Mouse (Mus musculus): Measurements from ENCODE around the gene Wfdc12. TPM values are rescaled to one million over a fixed set of nuclear protein-coding genes. Genes with fewer than 3 reads are reported as not detected.

Gene Wfdc12
- total RNA-seq, 1 experiment = not detected

GRCm38 (mm10) chr2:164150086-164150760 lies 40.2 kb downstream of the Wfdc12 start:
- DNase-seq (ENCODE audit: low read depth, low spot score) = no peak
- H3K27ac ChIP-seq (ENCODE audit: insufficient read depth, low read depth, low read length, poor library complexity, severe bottlenecking) = no peak overlapping the region

GRCm38 (mm10) chr2:164146556-164146955 lies 43.9 kb downstream of the Wfdc12 start:
- DNase-seq (ENCODE audit: low read depth, low spot score) = no peak
- in situ Hi-C loops (cut with MboI; ENCODE audit: low sequenced_read_pairs in 2 of 2, unreplicated experiment in 2 of 2) = no loop called here
- TF ChIP-seq HCFC1 (IDR thresholded peaks at IDR 0.05; ENCODE audit: borderline replicate concordance, insufficient read depth, low read length) = no peak
- no peaks in the 10 kb centered on the region for H3K4me1 ChIP-seq (ENCODE audit: control insufficient read depth in 2 of 2, insufficient read depth in 2 of 2, low read length in 2 of 2, poor library complexity in 1 of 2)
- H3K4me3 ChIP-seq (ENCODE audit: insufficient read depth in 1 of 2, low read depth in 1 of 2, low read length in 2 of 2, poor library complexity in 1 of 2, severe bottlenecking in 1 of 2) = no peak overlapping the region
- no peaks in the 10 kb centered on the region for H3K9me3 ChIP-seq (ENCODE audit: control insufficient read depth, insufficient read depth, low read depth, low read length)
- no peak overlapping the region for H3K9ac ChIP-seq (ENCODE audit: insufficient read depth, low read depth, low read length, poor library complexity, severe bottlenecking)
- H3K36me3 ChIP-seq (ENCODE audit: control insufficient read depth, insufficient read depth, low read length, poor library complexity, severe bottlenecking) = peaks cover 2% of the 10 kb centered on the region; the same call in 1 of the 2 replicates
- no peak overlapping the region for H3K27ac ChIP-seq (ENCODE audit: insufficient read depth, low read depth, low read length, poor library complexity, severe bottlenecking)

More at GRCm38 (mm10) chr2:164150086-164150760, 40.2 kb downstream of the Wfdc12 start:
- TF ChIP-seq ZNF384 (IDR thresholded peaks at IDR 0.05; ENCODE audit: low read depth, low read length) (no peak), MAFK (IDR thresholded peaks at IDR 0.05; ENCODE audit: insufficient read depth, low read depth, low read length) (no peak), CHD2 (IDR thresholded peaks at IDR 0.05; ENCODE audit: low read depth, low read length) (no peak), ZC3H11A (IDR thresholded peaks at IDR 0.05; ENCODE audit: borderline replicate concordance, low read depth, low read length) (no peak), HCFC1 (IDR thresholded peaks at IDR 0.05; ENCODE audit: borderline replicate concordance, insufficient read depth, low read length) (no peak)
- Histone ChIP-seq H3K4me1 (ENCODE audit: control insufficient read depth in 2 of 2, insufficient read depth in 2 of 2, low read length in 2 of 2, poor library complexity in 1 of 2) (no peaks in the 10 kb centered on the region), H3K4me3 (ENCODE audit: insufficient read depth in 1 of 2, low read depth in 1 of 2, low read length in 2 of 2, poor library complexity in 1 of 2, severe bottlenecking in 1 of 2) (no peak overlapping the region), H3K9me3 (ENCODE audit: control insufficient read depth, insufficient read depth, low read depth, low read length) (no peaks in the 10 kb centered on the region), H3K36me3 (ENCODE audit: control insufficient read depth, insufficient read depth, low read length, poor library complexity, severe bottlenecking) (peaks cover 13% of the 10 kb centered on the region), H3K9ac (ENCODE audit: insufficient read depth, low read depth, low read length, poor library complexity, severe bottlenecking) (no peak overlapping the region)
- in situ Hi-C loops (cut with MboI; ENCODE audit: low sequenced_read_pairs in 2 of 2, unreplicated experiment in 2 of 2) = no loop called here

- H3K4me1 ChIP-seq (ENCODE audit: control insufficient read depth in 2 of 2, insufficient read depth in 2 of 2, low read length in 2 of 2, poor library complexity in 1 of 2) = no peaks in the 10 kb centered on the region; a peak in 1 of 4 replicates
- TF ChIP-seq ZNF384 (IDR thresholded peaks at IDR 0.05; ENCODE audit: low read depth, low read length) = no peak
- H3K4me3 ChIP-seq (ENCODE audit: insufficient read depth in 1 of 2, low read depth in 1 of 2, low read length in 2 of 2, poor library complexity in 1 of 2, severe bottlenecking in 1 of 2) = no peak overlapping the region
- H3K9me3 ChIP-seq (ENCODE audit: control insufficient read depth, insufficient read depth, low read depth, low read length) = no peaks in the 10 kb centered on the region
- no peaks in the 10 kb centered on the region; the same call in 1 of the 2 replicates for H3K36me3 ChIP-seq (ENCODE audit: control insufficient read depth, insufficient read depth, low read length, poor library complexity, severe bottlenecking)
- H3K9ac ChIP-seq (ENCODE audit: insufficient read depth, low read depth, low read length, poor library complexity, severe bottlenecking) = no peak overlapping the region
- in situ Hi-C loops (cut with MboI; ENCODE audit: low sequenced_read_pairs in 2 of 2, unreplicated experiment in 2 of 2) = no loop called here
- no peak for DNase-seq (ENCODE audit: low read depth, low spot score)
- H3K27ac ChIP-seq (ENCODE audit: insufficient read depth, low read depth, low read length, poor library complexity, severe bottlenecking) = no peak overlapping the region
Measured at GRCm38 (mm10) chr2:164144541-164144940, 45.9 kb downstream of the Wfdc12 start.

- DNase-seq (ENCODE audit: low read depth, low spot score) = no peak
- TF ChIP-seq MAFK (IDR thresholded peaks at IDR 0.05; ENCODE audit: insufficient read depth, low read depth, low read length) = no peak
- no peak for TF ChIP-seq ZNF384 (IDR thresholded peaks at IDR 0.05; ENCODE audit: low read depth, low read length)
- TF ChIP-seq ZC3H11A (IDR thresholded peaks at IDR 0.05; ENCODE audit: borderline replicate concordance, low read depth, low read length) = no peak
- H3K9me3 ChIP-seq (ENCODE audit: control insufficient read depth, insufficient read depth, low read depth, low read length) = no peaks in the 10 kb centered on the region
- no peak overlapping the region for H3K9ac ChIP-seq (ENCODE audit: insufficient read depth, low read depth, low read length, poor library complexity, severe bottlenecking)
- H3K4me3 ChIP-seq (ENCODE audit: insufficient read depth in 1 of 2, low read depth in 1 of 2, low read length in 2 of 2, poor library complexity in 1 of 2, severe bottlenecking in 1 of 2) = no peak overlapping the region
- no peaks in the 10 kb centered on the region; the same call in 1 of the 2 replicates for H3K36me3 ChIP-seq (ENCODE audit: control insufficient read depth, insufficient read depth, low read length, poor library complexity, severe bottlenecking)
- H3K4me1 ChIP-seq (ENCODE audit: control insufficient read depth in 2 of 2, insufficient read depth in 2 of 2, low read length in 2 of 2, poor library complexity in 1 of 2) = no peaks in the 10 kb centered on the region; a peak in 1 of 4 replicates
- in situ Hi-C loops (cut with MboI; ENCODE audit: low sequenced_read_pairs in 2 of 2, unreplicated experiment in 2 of 2) = no loop called here
- no peak overlapping the region for H3K27ac ChIP-seq (ENCODE audit: insufficient read depth, low read depth, low read length, poor library complexity, severe bottlenecking)
Measured at GRCm38 (mm10) chr2:164144025-164144424, 46.4 kb downstream of the Wfdc12 start.

GRCm38 (mm10) chr2:164142021-164142420 lies 48.4 kb downstream of the Wfdc12 start:
- no peak overlapping the region for H3K27ac ChIP-seq (ENCODE audit: insufficient read depth, low read depth, low read length, poor library complexity, severe bottlenecking)
- peaks cover 2% of the 10 kb centered on the region; the same call in 1 of the 2 replicates for H3K36me3 ChIP-seq (ENCODE audit: control insufficient read depth, insufficient read depth, low read length, poor library complexity, severe bottlenecking)
- DNase-seq (ENCODE audit: low read depth, low spot score) = no peak
- H3K9ac ChIP-seq (ENCODE audit: insufficient read depth, low read depth, low read length, poor library complexity, severe bottlenecking) = no peak overlapping the region
- no peaks in the 10 kb centered on the region; a peak in 1 of 4 replicates for H3K4me1 ChIP-seq (ENCODE audit: control insufficient read depth in 2 of 2, insufficient read depth in 2 of 2, low read length in 2 of 2, poor library complexity in 1 of 2)
- no peak overlapping the region for H3K4me3 ChIP-seq (ENCODE audit: insufficient read depth in 1 of 2, low read depth in 1 of 2, low read length in 2 of 2, poor library complexity in 1 of 2, severe bottlenecking in 1 of 2)
- no peak for TF ChIP-seq MAFK (IDR thresholded peaks at IDR 0.05; ENCODE audit: insufficient read depth, low read depth, low read length)
- no peak for TF ChIP-seq HCFC1 (IDR thresholded peaks at IDR 0.05; ENCODE audit: borderline replicate concordance, insufficient read depth, low read length)
- TF ChIP-seq ZC3H11A (IDR thresholded peaks at IDR 0.05; ENCODE audit: borderline replicate concordance, low read depth, low read length) = no peak
- TF ChIP-seq CHD2 (IDR thresholded peaks at IDR 0.05; ENCODE audit: low read depth, low read length) = no peak
- no peak for TF ChIP-seq ZNF384 (IDR thresholded peaks at IDR 0.05; ENCODE audit: low read depth, low read length)
- in situ Hi-C loops (cut with MboI; ENCODE audit: low sequenced_read_pairs in 2 of 2, unreplicated experiment in 2 of 2) = no loop called here
- H3K9me3 ChIP-seq (ENCODE audit: control insufficient read depth, insufficient read depth, low read depth, low read length) = no peaks in the 10 kb centered on the region

Other genes starting within 250 kb of the Wfdc12 start
- gene Ywhab, start 195.6 kb downstream of the Wfdc12 start, total RNA-seq (2012; rRNA removed) = 44.3 and 65.9 TPM in 2 replicates
- 0.16 TPM in 1 of 2 replicates, not detected in the other for gene Pabpc1l, start 165.2 kb downstream of the Wfdc12 start, total RNA-seq (2012; rRNA removed)
- 51.1 and 58.5 TPM in 2 replicates for gene Stk4, start 120.3 kb downstream of the Wfdc12 start, total RNA-seq (2012; rRNA removed)
- 40.8 and 41.5 TPM in 2 replicates for gene Tomm34, start 119.4 kb downstream of the Wfdc12 start, total RNA-seq (2012; rRNA removed)
- 0.80 and 0.90 TPM in 2 replicates for gene Kcns1, start 19.5 kb downstream of the Wfdc12 start, total RNA-seq (2012; rRNA removed)
- gene Wfdc5, start 7.9 kb downstream of the Wfdc12 start, total RNA-seq (2012; rRNA removed) = not detected in 2 replicates
- 4.4 and 11.9 TPM in 2 replicates for gene Wfdc15a, start 9.5 kb upstream of the Wfdc12 start, total RNA-seq (2012; rRNA removed)
- not detected in 2 replicates for gene Wfdc15b, start 31.1 kb upstream of the Wfdc12 start, total RNA-seq (2012; rRNA removed)
- gene Svs2, start 47.9 kb upstream of the Wfdc12 start, total RNA-seq (2012; rRNA removed) = not detected in 2 replicates
- not detected in 2 replicates for gene Svs3b, start 66.0 kb upstream of the Wfdc12 start, total RNA-seq (2012; rRNA removed)
- not detected in 2 replicates for gene Svs4, start 87.9 kb upstream of the Wfdc12 start, total RNA-seq (2012; rRNA removed)
- not detected in 2 replicates for gene Svs3a, start 98.7 kb upstream of the Wfdc12 start, total RNA-seq (2012; rRNA removed)
- not detected in 2 replicates for gene Svs6, start 126.1 kb upstream of the Wfdc12 start, total RNA-seq (2012; rRNA removed)
- gene Svs5, start 142.1 kb upstream of the Wfdc12 start, total RNA-seq (2012; rRNA removed) = not detected in 2 replicates
- not detected in 2 replicates for gene Slpi, start 198.5 kb upstream of the Wfdc12 start, total RNA-seq (2012; rRNA removed)
- 0.04 TPM in 1 of 2 replicates, not detected in the other for gene Rbpjl, start 212.5 kb upstream of the Wfdc12 start, total RNA-seq (2012; rRNA removed)
- 1.7 and 2.3 TPM in 2 replicates for gene Matn4, start 214.6 kb upstream of the Wfdc12 start, total RNA-seq (2012; rRNA removed)